Mouse (Mus musculus) forebrain, embryonic 12.5 days (tissue): ENCODE results near the gene Rai1. TPM values are rescaled to one million over a fixed set of nuclear protein-coding genes. Genes with fewer than 3 reads are reported as not detected.

Experiments used
- ATAC-seq: fragments of 200-750 bp; cut with Nextera tagmentation; 2 replicates; pipeline ENCODE4 v1.8.0; 2017; ENCODE audit warnings: moderate TSS enrichment; ENCODE audit not compliant: low FRiP score
- H3K27ac ChIP-seq: fragments of 300-500 bp; sonication (generic); 2 replicates; pipeline ENCODE4 v1.5.1; 2016; ENCODE audit warnings: mild to moderate bottlenecking
- H3K27me3 ChIP-seq: fragments of 300-500 bp; sonication (generic); 2 replicates; pipeline ENCODE4 v1.6.1; 2016; ENCODE audit warnings: mild to moderate bottlenecking
- H3K36me3 ChIP-seq: fragments of 300-500 bp; sonication (generic); replicated peaks from 2 replicates; pipeline ENCODE4 v1.6.1; 2016; ENCODE audit warnings: mild to moderate bottlenecking
- H3K4me1 ChIP-seq: fragments of 300-500 bp; sonication (generic); 2 replicates; pipeline ENCODE4 v1.6.1; 2016
- H3K4me2 ChIP-seq: fragments of 300-500 bp; sonication (generic); 2 replicates; pipeline ENCODE4 v1.6.1; 2016; ENCODE audit warnings: mild to moderate bottlenecking, moderate library complexity
- H3K4me3 ChIP-seq: fragments of 300-500 bp; sonication (generic); replicated peaks from 2 replicates; pipeline ENCODE4 v1.5.1; 2016; ENCODE audit warnings: mild to moderate bottlenecking
- H3K9ac ChIP-seq: fragments of 300-500 bp; sonication (generic); 2 replicates; pipeline ENCODE4 v1.6.1; 2016; ENCODE audit warnings: mild to moderate bottlenecking
- H3K9me3 ChIP-seq: fragments of 300-500 bp; sonication (generic); 2 replicates; pipeline ENCODE4 v1.6.1; 2016
- WGBS: fragments of 180-500 bp; shearing (Covaris S2); methylation state at CpG from one replicate; pipeline ENCODE4 v1.1.7; 2016; 5-methylcytosine and 5-hydroxymethylcytosine counted together
- polyA plus RNA-seq: library from polyadenylated mRNA; unstranded; fragments of >200 nt; fragmentation: Nextera tagmentation; extraction: Ambion mirVana; gene quantifications from 2 replicates; pipeline ENCODE4 v1.2.1, GENCODE M21; 2016

Gene Rai1
- polyA plus RNA-seq, 1 experiment from 2014 or later: 35.1 TPM

DNA sequence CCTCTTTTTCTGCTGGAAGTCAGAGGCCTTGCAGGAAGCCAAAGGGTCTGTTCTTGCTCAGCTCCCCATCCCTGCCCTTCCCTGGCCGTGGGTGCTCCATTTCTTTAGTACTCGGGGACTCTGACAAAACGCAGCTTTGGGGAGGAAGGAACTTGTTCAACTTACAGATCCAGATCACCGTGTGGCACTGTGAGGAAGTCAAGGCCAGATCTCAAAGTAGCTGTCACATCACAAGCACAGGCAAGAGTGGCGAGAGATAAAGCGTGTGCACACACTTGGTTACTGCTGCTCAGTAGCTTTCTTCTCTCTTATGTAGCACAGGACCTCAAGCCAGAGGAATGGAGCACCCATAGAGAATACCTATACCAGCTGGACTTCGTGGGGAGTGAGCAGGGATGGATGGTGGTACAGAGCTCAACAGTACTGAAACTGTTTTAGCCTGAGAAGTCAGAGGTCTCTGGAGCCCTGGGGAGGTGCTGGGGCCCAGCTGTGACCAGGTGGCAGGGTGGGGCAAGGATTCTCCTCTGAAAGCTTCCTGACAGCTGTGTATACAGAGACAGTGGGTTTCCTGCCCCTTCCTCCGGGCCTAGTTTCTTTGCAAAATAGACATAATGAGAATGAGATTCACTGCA is 5.1 kb upstream of the Rai1 start:
- Histone ChIP-seq H3K27ac (no peak overlapping the region), H3K4me1 (peaks cover 12% of the 10 kb centered on the region), H3K9ac (no peak overlapping the region), H3K9me3 (no peaks in the 10 kb centered on the region), H3K4me3 (no peak overlapping the region), H3K4me2 (no peak overlapping the region), H3K36me3 (no peaks in the 10 kb centered on the region), H3K27me3 (no peaks in the 10 kb centered on the region)
- ATAC-seq: no peak
- WGBS: 79% methylated on average over 8 of the region's 8 CpGs

GRCm38 (mm10) chr11:60100827-60101555 is 3.8 kb upstream of the Rai1 start:
- no peak overlapping the region for H3K4me2 ChIP-seq
- H3K9me3 ChIP-seq: no peaks in the 10 kb centered on the region
- H3K27ac ChIP-seq: no peak overlapping the region
- ATAC-seq: no peak
- no peak overlapping the region for H3K4me3 ChIP-seq
- no peaks in the 10 kb centered on the region for H3K36me3 ChIP-seq
- WGBS: 80% methylated on average over 4 of the region's 4 CpGs
- no peak overlapping the region for H3K9ac ChIP-seq
- H3K27me3 ChIP-seq: no peaks in the 10 kb centered on the region
- H3K4me1 ChIP-seq: 0 out of 2 replicates have a peak, but pooled peaks cover 3% of the 10 kb centered on the region

DNA sequence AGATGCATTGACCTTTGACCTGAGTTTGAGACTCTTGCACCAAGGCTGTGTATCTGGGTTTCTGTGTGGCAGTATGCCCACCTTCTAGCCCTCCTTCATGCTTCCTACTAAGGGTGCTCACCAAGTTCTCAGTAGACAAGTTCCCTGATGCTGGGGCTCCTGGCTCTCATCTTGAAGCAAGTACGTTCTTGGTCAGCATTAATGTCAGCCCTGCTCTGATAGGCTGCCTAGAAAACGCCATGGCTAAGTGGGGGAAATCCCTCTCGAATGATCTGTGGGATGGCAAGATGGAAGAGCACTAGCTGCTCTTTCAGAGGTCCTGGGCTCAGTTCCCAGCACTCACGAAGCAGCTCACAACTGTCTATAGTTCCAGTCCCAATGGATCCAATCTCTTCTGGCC is 2.8 kb upstream of the Rai1 start:
- H3K4me2 ChIP-seq: no peak overlapping the region
- no peak overlapping the region for H3K9ac ChIP-seq
- H3K4me3 ChIP-seq: no peak overlapping the region
- peaks cover 8% of the 10 kb centered on the region for H3K4me1 ChIP-seq
- ATAC-seq: no peak
- H3K27me3 ChIP-seq: no peaks in the 10 kb centered on the region
- H3K36me3 ChIP-seq: no peaks in the 10 kb centered on the region
- 80% methylated on average over 4 of the region's 4 CpGs for WGBS
- no peaks in the 10 kb centered on the region for H3K9me3 ChIP-seq
- H3K27ac ChIP-seq: no peak overlapping the region

DNA sequence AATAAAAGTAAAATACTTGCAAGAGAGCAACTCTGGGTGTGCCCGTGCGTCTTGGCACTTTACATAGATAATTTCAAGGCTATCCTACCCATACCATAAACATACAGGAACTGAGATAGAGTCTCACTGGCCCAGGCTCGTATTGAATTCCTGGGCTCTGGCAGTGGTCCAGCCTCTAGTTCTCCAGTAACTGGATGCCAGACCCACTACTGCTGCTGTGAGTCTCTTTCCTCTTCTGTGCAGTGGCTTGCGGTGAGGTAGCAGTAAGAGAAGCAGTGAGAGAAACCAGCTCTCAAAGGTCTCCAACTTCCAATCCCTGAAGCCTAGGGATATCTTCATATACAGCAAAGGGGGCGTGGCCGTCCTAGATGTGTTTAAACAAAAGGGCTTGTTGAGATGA is 2.1 kb upstream of the Rai1 start:
- Histone ChIP-seq H3K27me3 (no peaks in the 10 kb centered on the region), H3K36me3 (no peaks in the 10 kb centered on the region), H3K4me1 (peaks cover 15% of the 10 kb centered on the region), H3K4me3 (no peak overlapping the region), H3K9me3 (no peaks in the 10 kb centered on the region), H3K27ac (no peak overlapping the region), H3K9ac (no peak overlapping the region), H3K4me2 (no peak overlapping the region)
- 84% methylated on average over 6 of the region's 6 CpGs for WGBS
- ATAC-seq: no peak

GRCm38 (mm10) chr11:60103567-60103966 is 1.2 kb upstream of the Rai1 start:
- H3K36me3 ChIP-seq: no peaks in the 10 kb centered on the region
- H3K4me2 ChIP-seq: no peak overlapping the region
- 88% methylated on average over 7 of the region's 7 CpGs for WGBS
- H3K9ac ChIP-seq: no peak overlapping the region
- H3K27me3 ChIP-seq: no peaks in the 10 kb centered on the region
- H3K4me1 ChIP-seq: peaks cover 24% of the 10 kb centered on the region
- ATAC-seq: no peak
- H3K9me3 ChIP-seq: no peaks in the 10 kb centered on the region
- no peak overlapping the region for H3K4me3 ChIP-seq
- H3K27ac ChIP-seq: no peak overlapping the region

DNA sequence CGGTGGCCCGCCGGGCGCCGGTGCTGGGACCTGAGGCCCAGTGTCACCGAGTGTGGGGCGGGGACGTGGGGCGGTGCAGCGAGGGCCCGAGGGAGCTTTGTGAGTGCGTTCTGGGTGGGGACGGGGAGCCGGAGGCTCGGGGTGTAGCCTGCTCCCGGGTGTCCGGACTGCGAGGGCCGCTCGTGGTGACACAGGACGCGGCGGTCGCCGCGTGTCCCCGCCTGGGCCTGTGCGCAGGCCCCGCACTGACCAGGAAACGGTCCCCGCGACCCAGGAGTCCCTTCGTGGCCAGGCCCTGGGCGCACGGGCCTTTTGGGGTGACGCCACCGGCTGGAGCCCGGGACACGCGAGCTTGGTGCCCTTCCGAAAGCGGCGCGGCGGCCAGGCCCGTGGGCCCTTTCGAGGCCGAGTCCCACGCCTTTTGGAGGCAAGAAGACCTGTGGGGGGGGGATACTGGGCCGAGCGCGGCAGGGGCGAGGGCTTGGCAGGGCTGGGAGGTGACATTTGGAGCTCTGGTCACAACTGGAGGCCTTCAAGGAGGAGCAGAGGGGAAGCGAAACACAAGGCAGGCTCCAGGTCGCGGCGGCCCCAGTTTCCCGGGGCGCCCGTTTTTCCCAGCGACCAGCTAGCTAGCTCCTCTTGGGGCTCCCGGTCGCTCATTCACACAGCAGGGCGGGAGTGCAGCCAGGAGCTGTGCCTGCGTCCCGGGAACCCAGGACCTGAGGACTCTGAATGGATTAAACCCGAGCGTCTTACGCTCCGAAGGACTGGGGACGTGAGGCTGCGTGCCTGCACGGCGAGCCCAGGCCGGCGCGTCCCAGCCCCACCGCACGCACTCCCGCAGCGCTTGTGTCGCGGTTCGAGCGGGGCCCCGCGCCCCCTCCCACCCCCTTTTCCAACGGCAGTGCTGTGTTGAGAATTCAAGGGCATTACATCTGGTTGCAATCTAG is 1.1 kb downstream of the Rai1 start:
- Histone ChIP-seq H3K9me3 (no peaks in the 10 kb centered on the region), H3K27ac (peak overlapping the region; percentile 97), H3K27me3 (no peaks in the 10 kb centered on the region), H3K9ac (peak overlapping the region; percentile 100), H3K4me1 (peaks cover 44% of the 10 kb centered on the region), H3K36me3 (no peaks in the 10 kb centered on the region), H3K4me2 (peak overlapping the region; percentile 90), H3K4me3 (peak overlapping the region; percentile 99)
- ATAC-seq: peak; percentile 57
- WGBS: under 1% methylated on average over 85 of the region's 88 CpGs

- Histone ChIP-seq H3K27me3 (no peaks in the 10 kb centered on the region), H3K36me3 (no peaks in the 10 kb centered on the region), H3K9me3 (no peaks in the 10 kb centered on the region), H3K4me2 (peak overlapping the region; percentile 90), H3K27ac (peak overlapping the region; percentile 97), H3K4me3 (peak overlapping the region; percentile 99), H3K9ac (peak overlapping the region; percentile 100), H3K4me1 (peaks cover 44% of the 10 kb centered on the region)
- 2% methylated on average over 14 of the region's 14 CpGs for WGBS
- peak; percentile 56 for ATAC-seq
Observed at GRCm38 (mm10) chr11:60106543-60107110, 1.8 kb downstream of the Rai1 start.

GRCm38 (mm10) chr11:60107449-60107848 is 2.6 kb downstream of the Rai1 start:
- H3K4me2 ChIP-seq: peak overlapping the region; percentile 90

GRCm38 (mm10) chr11:60108631-60109172 is 3.9 kb downstream of the Rai1 start:
- Histone ChIP-seq H3K4me2 (0 out of 2 replicates have a peak overlapping the region, but pooled peaks have one; percentile 2), H3K4me1 (peaks cover 63% of the 10 kb centered on the region), H3K9ac (peak overlapping the region; percentile 29; the same call in 1 of the 2 replicates)

More at GRCm38 (mm10) chr11:60107449-60107848, 2.6 kb downstream of the Rai1 start:
- ATAC-seq: no peak
- 92% methylated on average over 3 of the region's 3 CpGs for WGBS
- 0 out of 2 replicates have a peak overlapping the region, but pooled peaks have one; percentile 4 for H3K9ac ChIP-seq
- H3K27me3 ChIP-seq: no peaks in the 10 kb centered on the region
- H3K36me3 ChIP-seq: no peaks in the 10 kb centered on the region
- peaks cover 50% of the 10 kb centered on the region for H3K4me1 ChIP-seq
- H3K9me3 ChIP-seq: no peaks in the 10 kb centered on the region
- H3K4me3 ChIP-seq: peak overlapping the region; percentile 99; the same call in 1 of the 2 replicates
- no peak overlapping the region for H3K27ac ChIP-seq

DNA sequence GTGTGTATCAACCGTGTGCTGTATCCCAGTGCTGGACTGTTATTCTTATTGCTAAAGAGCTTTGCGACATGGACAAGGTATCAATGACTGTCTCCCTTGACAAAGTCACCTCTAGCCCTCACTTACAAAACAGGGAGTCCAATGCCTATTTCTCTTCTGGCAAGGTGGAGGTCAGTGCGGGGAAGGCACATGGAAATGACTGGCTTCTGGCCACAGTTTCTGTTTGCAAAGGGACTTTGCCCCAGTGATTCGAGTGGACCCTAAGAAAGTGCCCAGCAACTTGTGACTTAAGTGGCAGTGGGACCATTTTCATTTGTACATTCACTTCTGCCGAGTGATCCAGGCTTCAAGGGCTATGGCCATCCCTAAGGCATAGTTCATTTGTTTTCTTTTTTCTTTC is 5.6 kb downstream of the Rai1 start:
- no peak for ATAC-seq
- WGBS: 84% methylated on average over 5 of the region's 5 CpGs
- no peak overlapping the region for H3K4me2 ChIP-seq
- no peak overlapping the region for H3K9ac ChIP-seq
- peaks cover 74% of the 10 kb centered on the region for H3K4me1 ChIP-seq
- no peaks in the 10 kb centered on the region for H3K27me3 ChIP-seq
- no peaks in the 10 kb centered on the region for H3K36me3 ChIP-seq
- no peak overlapping the region for H3K4me3 ChIP-seq
- H3K9me3 ChIP-seq: no peaks in the 10 kb centered on the region
- no peak overlapping the region for H3K27ac ChIP-seq

More at GRCm38 (mm10) chr11:60108631-60109172, 3.9 kb downstream of the Rai1 start:
- Histone ChIP-seq H3K27me3 (no peaks in the 10 kb centered on the region), H3K9me3 (no peaks in the 10 kb centered on the region), H3K4me3 (no peak overlapping the region), H3K27ac (peak overlapping the region; percentile 36), H3K36me3 (no peaks in the 10 kb centered on the region)
- WGBS: 55% methylated on average over 5 of the region's 5 CpGs
- ATAC-seq: no peak

DNA sequence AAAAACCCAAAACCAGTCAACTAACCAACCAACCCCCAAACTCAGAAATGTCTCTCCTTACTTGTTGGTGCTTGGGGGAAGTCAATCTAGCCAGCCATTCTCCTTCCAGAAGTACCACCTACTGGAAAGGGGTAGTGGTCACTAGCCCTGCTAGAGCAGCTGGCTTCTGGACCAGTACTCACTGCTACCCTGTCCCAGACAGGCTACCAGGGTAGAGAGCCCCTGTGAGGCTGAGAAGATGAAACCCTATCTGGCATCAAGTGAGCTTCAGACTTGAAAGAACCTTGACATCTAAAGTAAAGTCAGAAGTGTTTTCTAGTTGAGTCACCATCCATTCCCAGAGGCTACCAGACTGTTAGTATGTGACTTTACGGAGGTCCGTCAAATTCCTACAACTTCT is 6.8 kb downstream of the Rai1 start:
- Histone ChIP-seq H3K9ac (no peak overlapping the region), H3K4me1 (peaks cover 79% of the 10 kb centered on the region), H3K27me3 (no peaks in the 10 kb centered on the region), H3K9me3 (no peaks in the 10 kb centered on the region), H3K4me3 (no peak overlapping the region), H3K36me3 (no peaks in the 10 kb centered on the region), H3K4me2 (no peak overlapping the region), H3K27ac (no peak overlapping the region)
- 100% methylated on average over 2 of the region's 2 CpGs for WGBS
- ATAC-seq: no peak
